In genomic region chr4:33146679-33147291, GRCm38 (mm10) we compare ENCODE assay signal across 10 mouse cellular contexts. TPM values are rescaled to one million over a fixed set of nuclear protein-coding genes. Genes with fewer than 3 reads are reported as not detected.
DNase-seq lines count a peak whose midpoint lies in the region; ATAC-seq and TF ChIP-seq lines count a peak whose summit lies in the region.
"Had no signal": no experiment of that assay in that cellular context is flagged by ENCODE, and none has a peak within 500 bp of the region (broad histone marks: within the 10 kb centered on the region; RNA-seq: fewer than 3 reads in every experiment).

No protein-coding gene starts in this region.

- no peak for TF ChIP-seq CTCF in stomach, postnatal 0 days (IDR thresholded peaks at IDR 0.05; ENCODE audit: low read depth)
- no peak for TF ChIP-seq CTCF in cerebellum, adult 2 months (IDR thresholded peaks at IDR 0.05; ENCODE audit: borderline replicate concordance, insufficient read depth, low read depth, low read length)

- no peaks in the 10 kb centered on the region for H3K9me3 ChIP-seq in heart, embryonic 12.5 days (replicated peaks)
- H3K9me3 ChIP-seq in neural tube, embryonic 13.5 days: no peaks in the 10 kb centered on the region
- H3K9me3 ChIP-seq in stomach, postnatal 0 days (ENCODE audit: control insufficient read depth, low read length): no peaks in the 10 kb centered on the region

- no peaks in the 10 kb centered on the region for H3K36me3 ChIP-seq in heart, embryonic 12.5 days
- H3K36me3 ChIP-seq in neural tube, embryonic 13.5 days: no peaks in the 10 kb centered on the region
- no peaks in the 10 kb centered on the region for H3K36me3 ChIP-seq in stomach, postnatal 0 days (ENCODE audit: control insufficient read depth, insufficient read depth, low read length)

- peaks cover 17% of the 10 kb centered on the region for H3K27me3 ChIP-seq in heart, embryonic 12.5 days (replicated peaks)
- no peaks in the 10 kb centered on the region; the same call in 1 of the 2 replicates for H3K27me3 ChIP-seq in neural tube, embryonic 13.5 days
- H3K27me3 ChIP-seq in stomach, postnatal 0 days (ENCODE audit: control insufficient read depth, insufficient read depth, low read length): no peaks in the 10 kb centered on the region
- H3K27me3 ChIP-seq in cerebellum, adult 2 months (ENCODE audit: control insufficient read depth, insufficient read depth, low read length): no peaks in the 10 kb centered on the region

- no peak for TF ChIP-seq POLR2A in cerebellum, adult 2 months (IDR thresholded peaks at IDR 0.05; ENCODE audit: borderline replicate concordance, insufficient read depth, low read length)

- peak overlapping the region; percentile 56 for H3K4me2 ChIP-seq in heart, embryonic 12.5 days
- H3K4me2 ChIP-seq in neural tube, embryonic 13.5 days: peak overlapping the region; percentile 37
- 0 out of 2 replicates have a peak overlapping the region, but pooled peaks have one; percentile 3 for H3K4me2 ChIP-seq in stomach, postnatal 0 days (replicated peaks; ENCODE audit: low read depth)

- H3K4me3 ChIP-seq in heart, embryonic 12.5 days: peak overlapping the region; percentile 13; the same call in 1 of the 2 replicates
- H3K4me3 ChIP-seq in neural tube, embryonic 13.5 days: 0 out of 2 replicates have a peak overlapping the region, but pooled peaks have one; percentile 11
- no peak overlapping the region for H3K4me3 ChIP-seq in stomach, postnatal 0 days (ENCODE audit: low read depth, low read length)
- H3K4me3 ChIP-seq in cerebellum, adult 2 months (replicated peaks; ENCODE audit: insufficient read depth, low read depth, low read length): no peak overlapping the region
- H3K4me3 ChIP-seq: erythroblast, embryonic 14.5 days had no signal

- no peak overlapping the region for H3K9ac ChIP-seq in heart, embryonic 12.5 days
- H3K9ac ChIP-seq in neural tube, embryonic 13.5 days: peak overlapping the region; percentile 53; the same call in 1 of the 2 replicates
- H3K9ac ChIP-seq in stomach, postnatal 0 days (ENCODE audit: low read length): no peak overlapping the region

- no peak for TF ChIP-seq EP300 in stomach, postnatal 0 days (optimal IDR thresholded peaks at IDR 0.05)

- H3K27ac ChIP-seq in heart, embryonic 12.5 days (ENCODE audit: poor library complexity, severe bottlenecking): no peak overlapping the region
- H3K27ac ChIP-seq in neural tube, embryonic 13.5 days (replicated peaks): no peak overlapping the region
- no peak overlapping the region for H3K27ac ChIP-seq in stomach, postnatal 0 days (replicated peaks)
- H3K27ac ChIP-seq in cerebellum, adult 2 months (ENCODE audit: insufficient read depth, low read length): no peak overlapping the region

- DNase-seq in heart, postnatal 4 days: no peak
- DNase-seq in neural tube, embryonic 10.5 days (ENCODE audit: extremely low spot score, low spot score): no peak
- DNase-seq in induced T-regulatory cell, adult 2 months (ENCODE audit: low read depth): peak; percentile 64
- DNase-seq in stomach, postnatal 0 days (ENCODE audit: low spot score): peak; percentile 22
- DNase-seq in testis, postnatal 10 days (ENCODE audit: low spot score): no peak
- DNase-seq in cerebellum, adult 2 months: no peak

- no peak for ATAC-seq in heart, embryonic 12.5 days (ENCODE audit: insufficient number of reproducible peaks, low FRiP score)
- ATAC-seq in neural tube, embryonic 13.5 days (ENCODE audit: low read depth): peak; percentile 63; the same call in 1 of the 2 replicates
- no peak for ATAC-seq in stomach, postnatal 0 days (ENCODE audit: low FRiP score, low TSS enrichment)

- H3K4me1 ChIP-seq in heart, embryonic 12.5 days (replicated peaks): 0 out of 2 replicates have a peak, but pooled peaks cover 7% of the 10 kb centered on the region
- H3K4me1 ChIP-seq in neural tube, embryonic 13.5 days (replicated peaks): peaks cover 5% of the 10 kb centered on the region; the same call in 1 of the 2 replicates
- H3K4me1 ChIP-seq in stomach, postnatal 0 days (replicated peaks; ENCODE audit: control insufficient read depth, insufficient read depth): no peaks in the 10 kb centered on the region
- no peaks in the 10 kb centered on the region for H3K4me1 ChIP-seq in cerebellum, adult 2 months (ENCODE audit: control insufficient read depth, insufficient read depth, low read length)

- 37% methylated on average over 20 of the region's 20 CpGs for WGBS in heart, embryonic 12.5 days
- WGBS in neural tube, embryonic 13.5 days: 47% methylated on average over 20 of the region's 20 CpGs
- 28% methylated on average over 20 of the region's 20 CpGs for WGBS in stomach, postnatal 0 days
- 52% methylated on average over 20 of the region's 20 CpGs for WGBS in cerebellum, adult 2 months

RNA-seq across cellular contexts. Expression of gene Gabrr1, which starts 14.5 kb away (rescaled TPM):
- 0.10 and 0.11 TPM in 2 replicates for polyA plus RNA-seq in heart, embryonic 12.5 days (2016; fragmentation: Nextera tagmentation; extraction: Ambion mirVana)
- under 1 TPM; 0.41 TPM for total RNA-seq in heart, postnatal 4 days (2021)
- 0.18 and 0.25 TPM in 2 replicates for polyA plus RNA-seq in neural tube, embryonic 13.5 days (2015; fragmentation: Nextera tagmentation; extraction: Ambion mirVana)
- polyA plus RNA-seq in stomach, postnatal 0 days (2015; fragmentation: Nextera tagmentation; extraction: Ambion mirVana): not detected in 2 replicates
- polyA plus RNA-seq in cerebellum, adult 2 months (2012; rRNA removed): 0.30 and 0.34 TPM in 2 replicates
- polyA plus RNA-seq: liver, embryonic 16.5 days had no signal

RNA-seq across cellular contexts. Expression of gene Pm20d2, which starts 42.8 kb away (rescaled TPM):
- 1.8 and 2.0 TPM in 2 replicates for polyA plus RNA-seq in heart, embryonic 12.5 days (2016; fragmentation: Nextera tagmentation; extraction: Ambion mirVana)
- 10 to 100 TPM; 19.2 to 19.6 TPM for total RNA-seq in heart, postnatal 4 days (2021)
- 1.3 and 1.4 TPM in 2 replicates for polyA plus RNA-seq in neural tube, embryonic 13.5 days (2015; fragmentation: Nextera tagmentation; extraction: Ambion mirVana)
- 1.7 and 1.9 TPM in 2 replicates for polyA plus RNA-seq in stomach, postnatal 0 days (2015; fragmentation: Nextera tagmentation; extraction: Ambion mirVana)
- polyA plus RNA-seq in cerebellum, adult 2 months (2012; rRNA removed): 4.5 and 6.7 TPM in 2 replicates
- polyA plus RNA-seq: erythroblast, embryonic 14.5 days had no signal

Comparison
In these comparisons a context has a peak if more than half of its experiments do, and no peak if none do; other contexts are left out.
1. H3K4me2 ChIP-seq: peak in every context shown above with its lines; median percentile 56 in heart, embryonic 12.5 days; 37 in neural tube, embryonic 13.5 days; 3 in stomach, postnatal 0 days.
2. H3K4me3 ChIP-seq: peak in heart, embryonic 12.5 days (single experiment) and neural tube, embryonic 13.5 days (single experiment); none in stomach, postnatal 0 days (single experiment) and cerebellum, adult 2 months (single experiment).
3. DNase-seq: peak in induced T-regulatory cell, adult 2 months (single experiment) and stomach, postnatal 0 days (single experiment); none in heart, postnatal 4 days (single experiment), neural tube, embryonic 10.5 days (single experiment), testis, postnatal 10 days (single experiment) and cerebellum, adult 2 months (0 of 2).